12 mouse cellular contexts compared by ENCODE assay signal in genomic region chr10:91230400-91230799, GRCm38 (mm10). TPM values are rescaled to one million over a fixed set of nuclear protein-coding genes. Genes with fewer than 3 reads are reported as not detected.
DNase-seq lines count a peak whose midpoint lies in the region; ATAC-seq and TF ChIP-seq lines count a peak whose summit lies in the region.
"Had no signal": no experiment of that assay in that cellular context is flagged by ENCODE, and none has a peak within 500 bp of the region (broad histone marks: within the 10 kb centered on the region; RNA-seq: fewer than 3 reads in every experiment).

No protein-coding gene starts in this region.

- H3K9ac ChIP-seq in forebrain, embryonic 12.5 days: no peak overlapping the region
- no peak overlapping the region for H3K9ac ChIP-seq in forebrain, embryonic 11.5 days (ENCODE audit: low read length)
- H3K9ac ChIP-seq in midbrain, embryonic 15.5 days: no peak overlapping the region
- no peak overlapping the region for H3K9ac ChIP-seq in midbrain, postnatal 0 days (replicated peaks; ENCODE audit: low read length, poor library complexity, severe bottlenecking)
- no peak overlapping the region for H3K9ac ChIP-seq in heart, embryonic 16.5 days (ENCODE audit: low read length)
- no peak overlapping the region for H3K9ac ChIP-seq in neural tube, embryonic 15.5 days (replicated peaks)
- H3K9ac ChIP-seq: liver, embryonic 14.5 days had no signal

- ATAC-seq in forebrain, embryonic 12.5 days (ENCODE audit: low FRiP score): no peak
- ATAC-seq in forebrain, embryonic 11.5 days (replicated peaks; ENCODE audit: low FRiP score): no peak
- no peak for ATAC-seq in midbrain, embryonic 15.5 days (replicated peaks)
- ATAC-seq in midbrain, postnatal 0 days (ENCODE audit: low FRiP score): no peak
- peak; percentile 79 for ATAC-seq in heart, embryonic 16.5 days (replicated peaks; ENCODE audit: extremely low read depth, insufficient read depth, low FRiP score)
- no peak for ATAC-seq in neural tube, embryonic 15.5 days (ENCODE audit: low FRiP score)

- H3K4me1 ChIP-seq in forebrain, embryonic 12.5 days: peaks cover 20% of the 10 kb centered on the region
- peaks cover 6% of the 10 kb centered on the region; the same call in 1 of the 2 replicates for H3K4me1 ChIP-seq in forebrain, embryonic 11.5 days (replicated peaks; ENCODE audit: control insufficient read depth, insufficient read depth, low read length)
- H3K4me1 ChIP-seq in midbrain, embryonic 15.5 days: peaks cover 20% of the 10 kb centered on the region
- no peaks in the 10 kb centered on the region for H3K4me1 ChIP-seq in midbrain, postnatal 0 days (ENCODE audit: insufficient read depth, low read length)
- H3K4me1 ChIP-seq in heart, embryonic 16.5 days (ENCODE audit: control insufficient read depth, insufficient read depth, low read length): peaks cover 10% of the 10 kb centered on the region
- H3K4me1 ChIP-seq in neural tube, embryonic 15.5 days: peaks cover 26% of the 10 kb centered on the region
- H3K4me1 ChIP-seq in lung, adult 2 months (ENCODE audit: control insufficient read depth, insufficient read depth, low read length): no peaks in the 10 kb centered on the region

- H3K36me3 ChIP-seq in forebrain, embryonic 12.5 days (replicated peaks): no peaks in the 10 kb centered on the region
- H3K36me3 ChIP-seq in forebrain, embryonic 11.5 days (ENCODE audit: control insufficient read depth, insufficient read depth, low read length): no peaks in the 10 kb centered on the region
- H3K36me3 ChIP-seq in midbrain, embryonic 15.5 days (replicated peaks): no peaks in the 10 kb centered on the region
- no peaks in the 10 kb centered on the region for H3K36me3 ChIP-seq in midbrain, postnatal 0 days (ENCODE audit: insufficient read depth, low read length)
- H3K36me3 ChIP-seq in heart, embryonic 16.5 days (ENCODE audit: control insufficient read depth, insufficient read depth): no peaks in the 10 kb centered on the region
- H3K36me3 ChIP-seq in neural tube, embryonic 15.5 days: no peaks in the 10 kb centered on the region
- H3K36me3 ChIP-seq: midbrain, embryonic 10.5 days had no signal

- H3K4me3 ChIP-seq in forebrain, embryonic 12.5 days (replicated peaks): no peak overlapping the region
- no peak overlapping the region for H3K4me3 ChIP-seq in forebrain, embryonic 11.5 days (ENCODE audit: low read depth, low read length)
- no peak overlapping the region for H3K4me3 ChIP-seq in midbrain, embryonic 15.5 days
- no peak overlapping the region for H3K4me3 ChIP-seq in midbrain, postnatal 0 days (ENCODE audit: low read depth, low read length)
- H3K4me3 ChIP-seq in heart, embryonic 16.5 days (ENCODE audit: low read length): no peak overlapping the region
- H3K4me3 ChIP-seq in neural tube, embryonic 15.5 days (replicated peaks): no peak overlapping the region
- no peak overlapping the region for H3K4me3 ChIP-seq in lung, adult 2 months (replicated peaks; ENCODE audit: extremely low read depth, low read depth, low read length)
- H3K4me3 ChIP-seq: erythroblast, embryonic 14.5 days; midbrain, embryonic 10.5 days had no signal

- TF ChIP-seq POLR2A in lung, adult 2 months (IDR thresholded peaks at IDR 0.05; ENCODE audit: borderline replicate concordance, extremely low read depth, low read depth, low read length): no peak

- no peak overlapping the region for H3K4me2 ChIP-seq in forebrain, embryonic 12.5 days
- no peak overlapping the region for H3K4me2 ChIP-seq in forebrain, embryonic 11.5 days (ENCODE audit: low read depth, low read length, severe bottlenecking)
- no peak overlapping the region for H3K4me2 ChIP-seq in midbrain, embryonic 15.5 days
- H3K4me2 ChIP-seq in midbrain, postnatal 0 days (ENCODE audit: low read depth, low read length, poor library complexity, severe bottlenecking): no peak overlapping the region
- no peak overlapping the region for H3K4me2 ChIP-seq in heart, embryonic 16.5 days (ENCODE audit: low read depth, low read length)
- H3K4me2 ChIP-seq in neural tube, embryonic 15.5 days: no peak overlapping the region

- no peak for TF ChIP-seq CTCF in midbrain, postnatal 0 days (IDR thresholded peaks at IDR 0.05)
- no peak for TF ChIP-seq CTCF in lung, adult 2 months (IDR thresholded peaks at IDR 0.05; ENCODE audit: insufficient read depth, low read length)

- H3K27me3 ChIP-seq in forebrain, embryonic 12.5 days: no peaks in the 10 kb centered on the region
- no peaks in the 10 kb centered on the region for H3K27me3 ChIP-seq in forebrain, embryonic 11.5 days (ENCODE audit: control insufficient read depth, insufficient read depth, low read length)
- no peaks in the 10 kb centered on the region for H3K27me3 ChIP-seq in midbrain, embryonic 15.5 days (replicated peaks)
- no peaks in the 10 kb centered on the region for H3K27me3 ChIP-seq in midbrain, postnatal 0 days (ENCODE audit: insufficient read depth, low read length)
- no peaks in the 10 kb centered on the region for H3K27me3 ChIP-seq in heart, embryonic 16.5 days (ENCODE audit: control insufficient read depth, insufficient read depth, low read length)
- no peaks in the 10 kb centered on the region for H3K27me3 ChIP-seq in neural tube, embryonic 15.5 days (replicated peaks)

- H3K27ac ChIP-seq in forebrain, embryonic 12.5 days: 0 out of 2 replicates have a peak overlapping the region, but pooled peaks have one; percentile 80
- no peak overlapping the region for H3K27ac ChIP-seq in forebrain, embryonic 11.5 days (ENCODE audit: low read depth, low read length)
- H3K27ac ChIP-seq in midbrain, embryonic 15.5 days: 0 out of 2 replicates have a peak overlapping the region, but pooled peaks have one; percentile 70
- no peak overlapping the region for H3K27ac ChIP-seq in midbrain, postnatal 0 days (ENCODE audit: low read depth, low read length)
- H3K27ac ChIP-seq in heart, embryonic 16.5 days (ENCODE audit: low read length): peak overlapping the region; percentile 72
- peak overlapping the region; percentile 83; the same call in 1 of the 2 replicates for H3K27ac ChIP-seq in neural tube, embryonic 15.5 days (replicated peaks)
- H3K27ac ChIP-seq: liver, embryonic 14.5 days had no signal

- H3K9me3 ChIP-seq in forebrain, embryonic 12.5 days: no peaks in the 10 kb centered on the region
- H3K9me3 ChIP-seq in forebrain, embryonic 11.5 days (ENCODE audit: control insufficient read depth, low read length): no peaks in the 10 kb centered on the region
- H3K9me3 ChIP-seq in midbrain, embryonic 15.5 days: no peaks in the 10 kb centered on the region
- no peaks in the 10 kb centered on the region for H3K9me3 ChIP-seq in midbrain, postnatal 0 days (ENCODE audit: low read length)
- no peaks in the 10 kb centered on the region for H3K9me3 ChIP-seq in heart, embryonic 16.5 days (replicated peaks; ENCODE audit: control insufficient read depth, low read length)
- no peaks in the 10 kb centered on the region for H3K9me3 ChIP-seq in neural tube, embryonic 15.5 days (replicated peaks)
- H3K9me3 ChIP-seq: midbrain, embryonic 10.5 days had no signal

- WGBS in forebrain, embryonic 12.5 days: 58% methylated on average over 4 of the region's 4 CpGs
- WGBS in forebrain, embryonic 11.5 days: 68% methylated on average over 4 of the region's 4 CpGs
- 57% methylated on average over 4 of the region's 4 CpGs for WGBS in midbrain, embryonic 15.5 days
- WGBS in midbrain, postnatal 0 days: 57% methylated on average over 4 of the region's 4 CpGs
- 27% methylated on average over 4 of the region's 4 CpGs for WGBS in heart, embryonic 16.5 days
- WGBS in neural tube, embryonic 15.5 days: 46% methylated on average over 4 of the region's 4 CpGs
- WGBS in lung, adult 2 months: 43% methylated on average over 4 of the region's 4 CpGs

- DNase-seq in forebrain, embryonic 11.5 days (ENCODE audit: low spot score): no peak
- DNase-seq in midbrain, postnatal 0 days (ENCODE audit: low spot score): no peak
- no peak for DNase-seq in lung, adult 2 months
- DNase-seq in liver: no peak
- DNase-seq: B cell, adult 2 months had no signal

RNA-seq across cellular contexts. Expression of gene Tmpo, which starts 49.3 kb away (rescaled TPM):
- 426 and 438 TPM in 2 replicates for polyA plus RNA-seq in forebrain, embryonic 12.5 days (2016; fragmentation: Nextera tagmentation; extraction: Ambion mirVana)
- polyA plus RNA-seq in forebrain, embryonic 11.5 days (2014; fragmentation: Nextera tagmentation; extraction: Ambion mirVana): 433 and 456 TPM in 2 replicates
- 106 and 110 TPM in 2 replicates for polyA plus RNA-seq in midbrain, embryonic 15.5 days (2015; fragmentation: Nextera tagmentation; extraction: Ambion mirVana)
- total RNA-seq in midbrain, postnatal 0 days (2014; rRNA removed): 102 and 116 TPM in 2 replicates
- 44.6 and 54.8 TPM in 2 replicates for polyA plus RNA-seq in midbrain, postnatal 0 days (2015; fragmentation: Nextera tagmentation; extraction: Ambion mirVana)
- polyA plus RNA-seq in heart, embryonic 16.5 days (2015; fragmentation: Nextera tagmentation; extraction: Ambion mirVana): 148 and 153 TPM in 2 replicates
- polyA plus RNA-seq in neural tube, embryonic 15.5 days (2015; fragmentation: Nextera tagmentation; extraction: Ambion mirVana): 80.0 and 105 TPM in 2 replicates
- polyA plus RNA-seq in lung, adult 2 months (2012; rRNA removed): 40.4 and 49.6 TPM in 2 replicates

Comparison
In these comparisons a context has a peak if more than half of its experiments do, and no peak if none do; other contexts are left out.
1. H3K27ac ChIP-seq: peak in forebrain, embryonic 12.5 days (single experiment), midbrain, embryonic 15.5 days (single experiment), heart, embryonic 16.5 days (single experiment) and neural tube, embryonic 15.5 days (single experiment); none in forebrain, embryonic 11.5 days (single experiment) and midbrain, postnatal 0 days (single experiment).